Mouse (Mus musculus): ENCODE data around the gene Jagn1.

Jagn1 gene

DNA sequence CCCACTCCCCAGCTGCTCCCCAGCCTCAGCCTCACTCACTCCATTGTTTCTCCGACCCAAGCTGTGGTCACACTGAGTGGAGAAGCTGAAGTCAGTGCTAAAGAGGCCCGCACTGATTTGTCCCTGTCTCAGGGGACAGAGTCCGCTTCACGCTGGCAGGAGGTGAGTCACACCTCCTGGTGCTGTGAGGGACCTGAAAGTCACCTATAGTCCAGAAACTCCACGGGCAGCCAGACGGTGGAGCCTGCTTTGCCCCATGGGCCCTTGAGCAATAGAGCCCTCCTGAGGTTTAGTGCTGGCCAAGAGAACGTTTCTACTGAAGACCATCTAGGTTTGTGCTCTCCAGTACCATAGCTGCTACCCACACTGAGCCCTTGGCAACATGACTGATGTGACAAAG lies 7.7 kb upstream of the Jagn1 start:
- no peak for DNase-seq (ENCODE audit: low read depth, low spot score)

DNA sequence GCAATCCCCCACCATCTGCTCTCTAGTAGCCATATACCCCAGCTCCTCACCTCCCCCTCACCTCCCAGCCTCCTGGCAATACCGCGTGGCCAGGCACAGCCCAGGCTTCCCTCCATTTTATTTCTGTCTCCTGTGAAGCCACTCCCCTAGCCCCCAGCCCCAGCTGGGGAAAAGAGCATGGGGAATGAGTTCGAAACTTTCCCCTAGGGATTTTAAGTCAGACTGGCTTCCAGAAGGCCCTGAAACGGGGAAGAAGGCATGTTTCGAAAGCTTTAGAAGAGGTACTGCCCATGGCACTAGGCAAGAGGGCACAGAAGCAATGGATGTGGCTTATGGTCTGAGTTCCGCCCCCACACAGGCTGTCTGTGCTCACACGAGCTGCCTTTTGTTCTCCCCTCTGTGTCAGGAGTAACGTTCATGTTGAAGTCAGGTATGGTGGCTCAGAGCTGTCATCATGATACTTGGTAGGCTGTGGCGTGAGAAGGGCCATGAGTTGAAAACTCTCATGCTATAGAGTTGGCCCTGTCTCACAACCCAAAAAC lies 6.6 kb upstream of the Jagn1 start, which contains the start of gene Cidec:
TSS of gene Cidec (minus strand) at position 97 of the 542 bp plus-strand sequence.
- no peak for DNase-seq (ENCODE audit: low read depth, low spot score)

DNA sequence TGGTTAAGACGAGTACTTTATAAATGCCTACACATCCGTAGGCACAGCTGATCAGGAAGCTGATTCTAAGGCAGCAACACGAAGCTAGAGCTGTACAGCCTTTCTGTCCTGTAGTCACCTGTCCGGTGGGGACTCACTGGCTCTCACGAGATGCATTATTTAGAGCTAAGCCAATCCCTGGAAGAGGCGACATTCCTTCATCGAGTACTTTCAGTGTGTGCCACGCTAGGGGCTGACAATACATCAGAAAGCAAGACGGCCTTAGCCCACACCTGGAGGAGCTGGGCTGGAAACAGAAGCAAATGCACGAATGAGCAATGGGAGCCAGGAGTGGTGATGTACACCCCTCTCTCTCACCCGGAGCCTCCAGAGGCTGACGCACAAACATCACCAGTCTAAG lies 5.2 kb upstream of the Jagn1 start:
- DNase-seq (ENCODE audit: low read depth, low spot score), result no peak

DNA sequence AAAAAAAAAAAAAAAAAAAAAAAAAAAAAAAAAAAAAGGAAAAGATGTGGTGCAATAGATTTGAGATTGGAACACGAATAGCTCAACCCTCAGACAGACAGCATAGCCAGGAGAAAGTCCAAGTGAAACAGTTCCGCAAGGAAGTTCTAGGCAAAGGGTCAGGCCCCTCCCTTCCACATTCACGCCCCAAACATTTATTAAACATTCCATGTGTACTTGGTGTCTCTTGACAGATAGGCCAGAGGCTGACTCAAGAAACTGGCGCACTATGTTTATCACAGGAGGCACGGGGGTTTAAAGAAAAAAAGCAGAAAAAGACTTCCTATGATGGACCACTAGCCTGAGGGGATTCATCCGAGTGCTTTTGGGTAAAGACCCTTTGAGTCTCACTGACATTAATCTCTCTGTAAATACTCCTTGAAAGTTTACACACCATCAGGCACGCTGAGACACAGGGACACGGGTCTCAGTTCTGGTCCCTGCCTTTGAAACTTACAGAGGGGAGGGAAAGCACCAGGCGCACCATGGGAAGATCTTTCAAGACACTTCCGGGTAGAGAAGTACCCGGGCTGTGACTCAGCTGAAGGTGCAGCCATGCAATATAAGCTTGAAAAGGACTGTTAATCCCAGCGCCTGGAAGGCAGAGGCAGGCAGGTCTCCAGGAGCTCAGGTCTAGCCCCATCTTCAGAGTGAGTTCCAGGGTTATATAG lies 3.5 kb upstream of the Jagn1 start:
- no peak for DNase-seq (ENCODE audit: low read depth, low spot score)

DNA sequence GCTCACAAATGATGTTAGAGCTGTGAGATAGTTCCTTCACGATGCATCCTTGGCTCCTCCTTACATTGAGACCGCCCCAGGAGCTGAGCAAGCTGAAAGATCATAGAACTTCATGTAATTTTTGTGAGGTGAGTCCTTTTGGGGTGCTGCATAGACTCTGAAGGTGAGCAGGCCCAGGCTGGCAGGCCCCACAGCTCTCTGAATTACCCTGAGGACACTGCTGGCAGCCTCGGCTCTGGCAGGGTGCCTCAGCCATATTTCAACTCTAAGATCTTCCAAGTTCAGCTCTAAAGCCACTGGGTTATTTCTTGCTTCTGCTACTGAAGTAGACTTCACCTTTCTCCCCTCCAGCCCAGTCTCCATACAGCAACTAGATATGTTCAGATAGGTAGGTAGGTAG lies 1.7 kb upstream of the Jagn1 start:
- DNase-seq (ENCODE audit: low read depth, low spot score), result no peak

DNA sequence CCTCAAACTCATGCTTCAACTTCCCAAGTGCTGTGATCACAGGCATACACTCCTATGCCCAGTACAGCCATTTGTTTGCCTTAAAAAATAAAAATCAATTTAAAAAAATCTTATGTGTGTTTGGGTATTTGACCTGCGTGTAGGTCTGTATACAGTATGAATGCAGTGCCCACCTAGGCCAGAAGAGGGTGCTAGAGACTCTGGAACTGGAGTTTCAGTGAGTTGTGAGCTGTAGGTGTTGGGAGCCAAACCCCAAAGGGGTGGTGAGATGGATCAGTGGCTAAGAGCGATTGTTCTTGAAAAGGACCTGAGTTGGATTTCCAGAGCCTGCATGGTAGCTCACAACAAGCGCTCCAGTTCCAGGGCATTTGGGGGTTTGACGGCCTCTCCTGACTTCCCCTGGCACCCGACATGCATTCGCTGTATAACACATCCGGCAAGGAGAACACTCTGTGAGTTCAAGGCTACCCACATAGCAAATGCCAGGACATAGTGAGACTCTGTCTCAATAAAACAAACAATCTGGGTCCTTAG lies 1.2 kb upstream of the Jagn1 start:
- peak; percentile 92 for DNase-seq (ENCODE audit: low read depth, low spot score)

DNA sequence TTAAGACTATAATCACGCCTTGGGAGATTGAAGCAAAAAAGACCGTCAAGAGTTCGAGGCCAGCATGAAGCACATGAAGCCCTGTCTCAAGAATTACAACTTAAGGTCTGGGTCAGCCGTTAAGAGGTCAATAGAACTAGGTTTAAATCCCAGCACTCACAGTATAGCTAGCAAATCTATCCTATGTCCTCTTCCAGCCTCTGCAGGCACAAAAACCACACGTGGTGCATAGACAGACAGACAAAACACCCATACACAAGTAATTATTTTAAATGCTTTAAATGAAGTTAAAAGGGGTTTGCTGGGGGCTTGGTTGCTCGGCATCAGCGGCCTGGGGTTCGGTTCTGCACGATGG lies 305 bp upstream of the Jagn1 start:
- no peak for DNase-seq (ENCODE audit: low read depth, low spot score)

DNA sequence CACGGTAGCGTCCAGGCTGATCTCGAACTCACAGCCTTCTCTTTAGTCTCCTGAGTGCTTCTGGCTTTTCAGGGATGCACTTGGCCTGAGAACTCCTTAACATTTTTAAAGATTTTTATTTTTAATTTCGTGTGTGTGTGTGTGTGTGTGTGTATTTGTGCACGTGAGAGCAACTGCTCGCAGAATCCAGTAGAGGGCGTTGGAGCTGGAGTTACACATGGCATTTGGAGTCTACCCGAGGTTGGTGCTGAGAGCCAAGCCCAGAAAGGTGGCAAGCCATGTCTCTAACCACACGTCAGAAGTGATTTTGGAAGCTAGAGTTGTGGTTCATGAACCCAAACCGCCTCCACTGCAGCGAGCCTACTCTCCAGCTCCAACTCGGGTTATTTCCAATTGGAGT lies 722 bp downstream of the Jagn1 start:
- peak; percentile 14 for DNase-seq (ENCODE audit: low read depth, low spot score)

DNA sequence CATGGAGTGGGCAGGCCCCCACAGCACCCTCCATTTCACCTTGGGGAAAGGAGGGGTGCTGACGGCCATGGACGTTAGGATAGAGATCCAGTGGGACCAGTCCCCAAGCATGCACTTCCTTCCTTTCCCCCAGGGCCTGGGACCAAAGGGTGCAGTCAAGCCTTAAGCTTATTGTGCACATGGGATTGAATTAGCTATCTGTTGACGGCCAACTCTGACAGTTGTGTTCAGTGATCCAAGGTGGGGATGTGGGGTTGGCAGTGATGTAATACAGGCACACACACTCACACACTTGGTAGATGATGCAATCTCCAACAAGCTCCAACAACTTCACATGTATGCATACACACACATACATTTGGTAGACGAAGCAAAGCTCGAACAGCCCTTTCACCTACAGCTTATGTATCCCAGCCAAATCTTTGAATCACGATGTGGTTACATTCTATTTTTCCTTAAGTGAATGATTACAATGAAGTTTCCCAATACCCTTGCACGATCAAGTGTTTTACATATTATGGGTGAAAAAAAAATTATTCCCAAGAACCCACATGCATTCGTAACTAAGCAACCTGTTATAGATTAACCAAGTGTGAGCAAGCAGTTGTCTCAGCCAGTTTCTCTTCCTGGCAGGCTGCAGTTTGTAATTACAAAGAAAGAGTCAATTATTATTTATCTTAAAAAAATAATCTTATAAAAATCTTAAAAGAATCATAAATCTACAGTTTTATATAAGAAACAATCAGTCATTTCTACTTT lies 2.0 kb downstream of the Jagn1 start:
- no peak for DNase-seq (ENCODE audit: low read depth, low spot score)

DNA sequence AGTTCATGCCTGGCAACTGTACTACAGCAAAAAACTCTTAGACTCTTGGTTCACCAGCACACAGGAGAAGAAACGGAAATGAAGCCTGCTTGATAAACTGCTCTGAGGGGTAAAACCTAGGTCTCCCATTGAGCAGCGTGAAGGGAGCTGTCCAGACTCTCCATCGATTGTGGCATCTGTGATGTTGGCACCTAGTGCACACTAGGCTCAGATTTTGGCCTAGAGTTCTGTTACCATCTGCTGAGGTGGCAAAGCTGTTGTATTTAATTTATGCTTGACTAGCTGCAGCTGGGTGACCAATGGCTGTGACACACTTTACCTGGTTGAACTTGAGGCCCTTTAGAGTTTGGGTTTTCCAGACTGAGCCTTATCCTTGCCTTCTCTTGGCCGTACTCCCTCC lies 5.3 kb downstream of the Jagn1 start:
- peak; percentile 68 for DNase-seq (ENCODE audit: low read depth, low spot score)

DNA sequence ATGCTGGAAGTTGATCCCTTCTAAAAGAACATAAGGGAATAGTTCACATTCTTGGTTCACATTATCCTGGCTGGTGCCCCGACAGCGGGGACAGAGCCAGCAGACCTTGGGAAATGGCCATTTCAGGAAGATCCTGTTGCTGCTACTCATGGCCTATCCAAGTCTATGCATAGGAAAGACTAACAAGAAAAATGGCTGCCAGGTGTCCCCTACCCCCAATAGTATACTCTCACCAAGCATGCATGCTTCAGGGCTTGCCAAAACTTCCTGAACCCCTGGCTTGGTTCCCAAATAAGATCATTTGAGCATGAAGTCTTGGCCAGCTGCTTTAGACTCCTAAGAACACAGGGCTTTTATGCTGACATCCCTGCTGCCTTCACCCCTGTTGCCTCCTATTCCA lies 9.5 kb downstream of the Jagn1 start:
- DNase-seq (ENCODE audit: low read depth, low spot score), result no peak

DNA sequence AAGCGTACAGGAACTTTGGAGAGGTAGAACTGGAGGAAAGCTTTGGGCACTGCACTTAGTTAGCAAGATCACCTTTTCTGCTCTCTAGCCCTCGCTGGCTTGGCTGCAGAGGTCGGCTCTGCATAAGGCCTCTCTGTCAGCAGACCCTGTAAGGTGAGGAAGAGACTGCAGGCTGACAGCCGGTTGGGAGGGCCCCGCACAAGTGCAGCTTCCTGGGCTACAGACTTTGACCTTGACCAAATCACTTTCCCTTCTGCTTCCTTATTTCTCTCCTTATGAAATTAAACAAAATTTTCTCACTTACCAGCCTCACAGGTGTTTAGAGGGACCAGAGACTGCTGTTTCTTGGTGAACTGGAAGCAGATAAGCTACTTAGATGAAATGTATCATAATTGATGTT lies 12.6 kb downstream of the Jagn1 start:
- no peak for DNase-seq (ENCODE audit: low read depth, low spot score)

DNA sequence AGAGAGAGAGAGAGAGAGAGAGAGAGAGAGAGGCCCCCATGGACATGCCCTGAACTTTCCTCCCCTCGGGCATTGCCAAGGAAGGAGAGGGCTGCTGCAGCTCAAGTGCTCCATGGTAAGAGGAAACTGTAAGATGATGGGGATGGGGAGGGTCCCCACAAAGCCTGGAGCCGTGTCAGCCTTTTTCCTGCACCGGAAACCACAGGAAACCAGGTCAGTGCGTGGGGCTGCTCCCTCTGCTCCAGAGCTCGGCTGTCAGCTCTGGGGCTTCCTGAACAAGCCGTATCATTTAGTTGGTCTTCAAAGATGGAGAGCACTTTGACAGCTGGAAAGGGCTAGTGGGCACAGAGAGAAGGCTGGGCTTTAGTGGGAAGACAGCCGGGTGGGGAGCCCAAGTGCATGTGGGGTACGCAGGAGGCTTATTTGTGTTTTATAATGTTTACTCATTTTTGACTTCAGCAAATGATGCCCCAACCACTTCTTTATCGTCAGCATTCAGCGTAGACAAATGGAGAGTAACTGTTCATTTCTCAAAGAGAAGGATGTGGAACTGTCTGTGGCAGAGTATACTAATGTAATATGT lies 15.7 kb downstream of the Jagn1 start, which contains the start of gene Il17re:
TSS of gene Il17re (plus strand) at position 533 of the 583 bp plus-strand sequence.
- DNase-seq (ENCODE audit: low read depth, low spot score), result no peak

DNA sequence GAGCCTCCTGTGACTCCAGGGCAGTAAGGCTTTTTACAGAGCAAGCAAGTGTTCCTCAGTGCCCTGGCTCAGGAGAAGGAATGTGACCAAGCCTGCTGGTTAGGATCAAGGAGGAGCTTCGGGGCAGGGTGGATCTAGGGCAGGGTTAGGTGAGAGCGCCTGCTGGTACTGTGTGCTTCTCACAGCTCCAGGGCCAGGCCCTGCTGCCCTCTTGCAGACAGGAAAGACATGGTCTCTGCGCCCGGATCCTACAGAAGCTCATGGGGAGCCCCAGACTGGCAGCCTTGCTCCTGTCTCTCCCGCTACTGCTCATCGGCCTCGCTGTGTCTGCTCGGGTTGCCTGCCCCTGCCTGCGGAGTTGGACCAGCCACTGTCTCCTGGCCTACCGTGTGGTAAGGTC lies 16.3 kb downstream of the Jagn1 start:
- peak; percentile 54 for DNase-seq (ENCODE audit: low read depth, low spot score)

DNA sequence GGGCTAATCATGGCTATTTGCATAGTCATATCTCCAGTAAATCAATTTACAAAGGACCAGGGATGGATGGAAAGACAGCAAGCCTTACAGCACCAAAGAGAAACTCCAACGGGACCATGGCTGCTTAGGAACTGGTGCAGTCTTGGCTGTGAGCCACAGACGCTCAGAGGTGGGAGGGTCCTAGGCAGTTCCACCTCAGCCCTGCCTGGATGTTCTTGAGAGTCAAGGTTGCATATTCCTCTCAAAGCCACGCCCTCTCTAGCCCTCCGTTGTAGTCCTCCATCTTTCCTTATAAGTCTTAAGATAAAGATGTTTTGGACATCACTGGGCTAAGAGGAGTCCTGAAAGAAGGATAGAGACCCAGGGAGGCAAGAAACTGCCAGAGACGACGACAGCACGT lies 21.7 kb downstream of the Jagn1 start:
- DNase-seq (ENCODE audit: low read depth, low spot score), result no peak

DNA sequence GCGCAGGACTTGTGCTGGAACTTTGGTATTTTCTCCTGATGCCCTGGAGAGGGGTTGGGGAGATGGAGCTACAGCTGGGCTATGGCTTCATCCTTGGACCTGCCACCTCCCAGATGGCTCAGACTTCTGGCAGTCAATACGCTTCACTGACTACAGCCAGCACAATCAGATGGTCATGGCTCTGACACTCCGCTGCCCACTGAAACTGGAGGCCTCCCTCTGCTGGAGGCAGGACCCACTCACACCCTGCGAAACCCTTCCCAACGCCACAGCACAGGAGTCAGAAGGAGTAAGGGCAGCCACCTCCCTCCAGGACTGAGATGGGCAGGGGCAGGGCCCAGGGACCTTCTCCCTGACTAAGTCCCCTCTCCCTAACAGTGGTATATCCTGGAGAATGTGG lies 23.2 kb downstream of the Jagn1 start:
- no peak for DNase-seq (ENCODE audit: low read depth, low spot score)

DNA sequence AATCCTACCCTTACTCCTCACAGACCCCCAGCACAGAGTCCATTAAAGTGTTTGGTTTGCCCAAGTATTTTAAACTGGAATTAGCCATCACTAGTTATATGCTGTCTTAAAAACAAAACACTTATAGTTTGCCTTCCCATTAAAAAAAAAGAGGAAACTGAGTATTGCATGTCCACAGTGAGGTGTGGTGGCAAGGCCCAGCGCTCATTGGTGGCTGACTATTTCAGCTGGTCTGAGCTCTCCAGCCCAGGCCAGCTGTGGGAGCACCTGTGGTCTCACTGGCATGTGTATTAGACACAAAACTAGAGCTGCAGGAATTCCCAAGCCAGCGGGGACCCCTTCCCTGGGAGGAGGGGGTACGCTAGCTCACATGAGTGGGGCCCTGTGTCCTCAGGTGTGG lies 26.1 kb downstream of the Jagn1 start:
- no peak for DNase-seq (ENCODE audit: low read depth, low spot score)

DNA sequence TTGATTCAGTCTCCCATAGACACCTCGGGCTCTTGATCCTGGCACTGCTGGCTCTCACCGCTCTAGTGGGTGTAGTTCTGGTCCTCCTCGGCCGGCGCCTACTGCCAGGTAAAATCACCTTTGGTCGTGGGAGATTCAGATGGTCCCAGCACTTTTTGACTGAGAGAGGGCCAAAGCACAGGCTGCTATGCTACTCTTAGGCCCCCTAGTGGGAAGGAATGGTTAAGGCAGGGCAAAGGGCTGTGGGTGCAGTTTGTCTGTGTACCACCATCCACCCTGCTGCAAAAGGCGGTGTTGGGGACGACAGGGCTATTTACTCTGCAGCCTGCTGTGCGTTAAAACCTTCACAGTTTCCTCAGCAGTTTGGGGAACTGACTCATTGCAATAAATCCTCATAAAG lies 26.7 kb downstream of the Jagn1 start:
- DNase-seq (ENCODE audit: low read depth, low spot score), result peak; percentile 78

DNA sequence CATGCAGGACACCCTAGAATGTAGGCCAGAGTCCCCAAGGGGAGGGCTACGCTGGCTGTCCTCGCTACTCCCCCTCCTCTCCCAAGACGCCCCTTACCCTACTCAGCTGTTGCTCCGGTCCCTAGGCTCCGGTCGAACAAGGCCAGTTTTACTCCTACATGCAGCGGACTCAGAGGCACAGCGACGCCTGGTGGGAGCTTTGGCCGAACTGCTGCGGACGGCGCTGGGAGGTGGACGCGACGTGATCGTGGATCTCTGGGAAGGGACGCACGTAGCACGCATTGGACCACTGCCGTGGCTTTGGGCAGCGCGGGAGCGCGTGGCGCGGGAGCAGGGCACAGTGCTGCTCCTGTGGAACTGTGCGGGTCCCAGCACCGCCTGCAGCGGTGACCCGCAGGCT lies 27.1 kb downstream of the Jagn1 start:
- DNase-seq (ENCODE audit: low read depth, low spot score), result peak; percentile 93

DNA sequence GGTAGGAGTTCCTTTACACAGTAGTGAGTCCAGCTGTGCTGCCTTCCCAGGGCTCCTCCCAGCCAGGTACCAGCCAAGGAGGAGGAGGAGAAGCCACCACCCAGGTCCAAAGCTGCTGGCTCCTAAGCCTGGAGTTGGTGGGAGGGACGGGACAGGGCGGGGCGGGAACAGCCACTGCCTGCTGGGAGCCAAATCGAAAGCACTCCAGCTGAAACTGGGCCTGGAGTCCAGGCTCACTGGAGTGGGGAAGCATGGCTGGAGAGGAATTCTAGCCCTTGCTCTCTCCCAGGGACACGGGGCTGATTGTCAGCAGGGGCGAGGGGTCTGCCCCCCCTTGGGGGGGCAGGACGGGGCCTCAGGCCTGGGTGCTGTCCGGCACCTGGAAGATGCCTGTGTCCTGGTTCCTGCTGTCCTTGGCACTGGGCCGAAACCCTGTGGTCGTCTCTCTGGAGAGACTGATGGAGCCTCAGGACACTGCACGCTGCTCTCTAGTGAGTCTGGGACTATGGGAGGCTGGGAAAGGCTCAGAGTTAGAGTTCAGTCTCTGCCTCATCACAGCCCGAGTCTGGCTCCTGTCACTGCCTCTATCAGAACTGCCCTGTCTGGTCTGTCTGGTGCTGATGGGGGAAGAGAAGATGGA lies 29.0 kb downstream of the Jagn1 start, which contains the start of gene Il17rc:
TSS of gene Il17rc (plus strand) at position 131 of the 640 bp plus-strand sequence.
- DNase-seq (ENCODE audit: low read depth, low spot score), result no peak

DNA sequence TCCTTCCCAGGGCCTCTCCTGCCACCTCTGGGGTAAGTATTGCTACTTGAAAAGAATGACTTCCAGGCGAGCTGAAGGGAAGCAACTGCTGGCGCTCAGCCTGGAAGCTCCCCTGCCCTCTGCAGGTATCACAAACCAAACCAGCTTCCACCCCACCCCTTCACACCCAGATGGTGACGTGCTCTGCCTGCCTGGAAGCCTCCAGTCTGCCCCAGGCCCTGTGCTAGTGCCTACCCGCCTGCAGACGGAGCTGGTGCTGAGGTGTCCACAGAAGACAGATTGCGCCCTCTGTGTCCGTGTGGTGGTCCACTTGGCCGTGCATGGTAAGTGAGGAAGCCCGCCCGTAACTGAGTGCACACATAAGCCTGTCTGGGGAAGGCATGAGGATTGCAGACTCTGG lies 29.7 kb downstream of the Jagn1 start:
- no peak for DNase-seq (ENCODE audit: low read depth, low spot score)

DNA sequence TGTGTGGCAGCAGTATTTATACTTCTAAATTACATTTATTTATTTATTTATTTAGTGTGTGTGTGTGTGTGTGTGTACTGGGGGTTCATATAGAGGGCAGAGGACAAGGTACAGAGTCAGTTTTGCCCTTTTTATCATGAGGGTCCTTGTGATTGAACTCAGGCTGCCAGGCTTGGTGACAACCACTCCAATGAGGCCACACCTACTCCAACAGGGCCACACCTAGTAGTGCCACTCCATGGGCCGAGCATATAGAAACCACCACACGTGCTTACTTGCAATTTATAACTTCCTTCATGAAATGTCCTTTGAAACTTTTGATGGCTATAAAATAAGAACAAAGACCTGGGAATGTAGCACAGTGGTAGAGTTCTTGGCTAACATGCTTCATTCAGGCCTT lies 30.9 kb downstream of the Jagn1 start:
- no peak for DNase-seq (ENCODE audit: low read depth, low spot score)

Data from brain, adult 2 months (tissue).